ENCODE assay signal across 7 mouse cellular contexts in the genomic region with DNA sequence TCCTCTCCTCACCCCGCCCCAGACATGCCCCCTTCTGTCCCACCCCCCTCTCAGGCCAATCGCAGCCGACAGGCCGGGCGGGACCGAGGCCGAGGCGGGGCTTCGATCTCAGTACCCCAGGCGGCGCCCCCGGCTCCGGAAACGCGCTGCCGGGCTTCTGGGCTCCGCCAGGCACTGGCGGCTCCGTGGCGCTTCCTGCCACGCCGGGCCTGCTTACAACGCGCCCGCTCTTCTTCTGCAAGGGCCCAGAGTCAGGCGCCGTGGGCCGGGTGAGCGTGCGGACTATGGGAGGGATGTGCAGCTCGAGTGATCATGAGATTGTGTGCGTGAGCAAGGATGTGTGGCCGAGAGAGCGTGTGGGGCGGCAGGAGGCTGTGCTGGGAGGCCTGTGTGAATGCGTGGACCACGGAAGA. TPM values are rescaled to one million over a fixed set of nuclear protein-coding genes. Genes with fewer than 3 reads are reported as not detected.
DNase-seq lines count a peak whose midpoint lies in the region; ATAC-seq lines count a peak whose summit lies in the region.

A gene (plus strand): TSS at position 139 of the 413 bp plus-strand sequence.

- H3K4me1 ChIP-seq in embryonic facial prominence, embryonic 10.5 days = peaks cover 5% of the 10 kb centered on the region; the same call in 1 of the 2 replicates
- H3K4me1 ChIP-seq in limb, embryonic 12.5 days (replicated peaks) = peaks cover 7% of the 10 kb centered on the region; the same call in 1 of the 2 replicates
- H3K4me1 ChIP-seq in midbrain, embryonic 14.5 days (ENCODE audit: control insufficient read depth, insufficient read depth, low read length) = no peaks in the 10 kb centered on the region

- ATAC-seq in limb, embryonic 12.5 days (ENCODE audit: insufficient number of reproducible peaks, insufficient read depth, low FRiP score, low TSS enrichment, low read depth) = peak; percentile 95
- ATAC-seq in midbrain, embryonic 14.5 days (ENCODE audit: low FRiP score, low TSS enrichment) = peak; percentile 89

- no peaks in the 10 kb centered on the region for H3K9me3 ChIP-seq in embryonic facial prominence, embryonic 10.5 days
- H3K9me3 ChIP-seq in limb, embryonic 12.5 days = no peaks in the 10 kb centered on the region
- no peaks in the 10 kb centered on the region for H3K9me3 ChIP-seq in midbrain, embryonic 14.5 days (ENCODE audit: control insufficient read depth, low read length)

- H3K4me3 ChIP-seq in embryonic facial prominence, embryonic 10.5 days = peak within 1 kb of the TSS; percentile 71
- peak within 1 kb of the TSS; percentile 59 for H3K4me3 ChIP-seq in limb, embryonic 12.5 days (replicated peaks)
- H3K4me3 ChIP-seq in midbrain, embryonic 14.5 days (replicated peaks; ENCODE audit: low read depth, low read length) = peak within 1 kb of the TSS; percentile 50

- WGBS in embryonic facial prominence, embryonic 10.5 days = 14% methylated on average over 37 of the region's 37 CpGs
- WGBS in limb, embryonic 12.5 days = 16% methylated on average over 35 of the region's 37 CpGs
- WGBS in midbrain, embryonic 14.5 days = 21% methylated on average over 37 of the region's 37 CpGs

- DNase-seq in adrenal gland, adult 8-10 months = peak; percentile 70
- DNase-seq in embryonic facial prominence, embryonic 10.5 days (ENCODE audit: low spot score) = peak; percentile 88
- peak; percentile 75 to 89 for DNase-seq in heart, adult 18-20 months
- DNase-seq in kidney, adult 18-20 months = peak; percentile 74
- peak; percentile 85 for DNase-seq in midbrain, embryonic 14.5 days
- peak; percentile 40 to 51 for DNase-seq in spleen, postnatal 14 days (ENCODE audit: low spot score in 2 of 2)

- peak within 1 kb of the TSS; percentile 67 for H3K9ac ChIP-seq in limb, embryonic 12.5 days (replicated peaks)
- peak within 1 kb of the TSS; percentile 70 for H3K9ac ChIP-seq in midbrain, embryonic 14.5 days (replicated peaks; ENCODE audit: low read length)

- H3K27ac ChIP-seq in embryonic facial prominence, embryonic 10.5 days (replicated peaks) = peak within 1 kb of the TSS; percentile 90
- H3K27ac ChIP-seq in limb, embryonic 12.5 days = peak within 1 kb of the TSS; percentile 76
- H3K27ac ChIP-seq in midbrain, embryonic 14.5 days (replicated peaks; ENCODE audit: low read depth, low read length) = peak within 1 kb of the TSS; percentile 70

- peak within 1 kb of the TSS; percentile 62 for H3K4me2 ChIP-seq in limb, embryonic 12.5 days
- peak within 1 kb of the TSS; percentile 60 for H3K4me2 ChIP-seq in midbrain, embryonic 14.5 days (ENCODE audit: low read length)

- H3K36me3 ChIP-seq in embryonic facial prominence, embryonic 10.5 days (replicated peaks) = peaks cover 6% of the 10 kb centered on the region
- H3K36me3 ChIP-seq in limb, embryonic 12.5 days = 0 out of 2 replicates have a peak, but pooled peaks cover 6% of the 10 kb centered on the region
- no peaks in the 10 kb centered on the region for H3K36me3 ChIP-seq in midbrain, embryonic 14.5 days (ENCODE audit: control insufficient read depth, insufficient read depth, low read length)

- peaks cover 38% of the 10 kb centered on the region for H3K27me3 ChIP-seq in embryonic facial prominence, embryonic 10.5 days (replicated peaks; ENCODE audit: low read depth, poor library complexity, severe bottlenecking)
- peaks cover 21% of the 10 kb centered on the region for H3K27me3 ChIP-seq in limb, embryonic 12.5 days
- no peaks in the 10 kb centered on the region for H3K27me3 ChIP-seq in midbrain, embryonic 14.5 days (ENCODE audit: control insufficient read depth, insufficient read depth, low read length)

RNA-seq across cellular contexts. Expression of the gene that starts here (rescaled TPM):
- 10 to 100 TPM; 21.8 to 25.4 (median 22.7) TPM for total RNA-seq in adrenal gland, adult 8-10 months (2022)
- polyA plus RNA-seq in embryonic facial prominence, embryonic 10.5 days (2016; fragmentation: Nextera tagmentation; extraction: Ambion mirVana) = 19.1 and 20.8 TPM in 2 replicates
- total RNA-seq in heart, adult 18-20 months (2021) = 1 to 10 TPM; 5.6 to 6.6 TPM
- 23.1 and 26.1 TPM in 2 replicates for polyA plus RNA-seq in limb, embryonic 12.5 days (2016; fragmentation: Nextera tagmentation; extraction: Ambion mirVana)
- 12.3 and 13.5 TPM in 2 replicates for polyA plus RNA-seq in midbrain, embryonic 14.5 days (2014; fragmentation: Nextera tagmentation; extraction: Ambion mirVana)

Comparison
In these comparisons a context has a peak if more than half of its experiments do, and no peak if none do; other contexts are left out.
1. Peak in every context shown above with its lines: DNase-seq, ATAC-seq, H3K4me3 ChIP-seq and H3K27ac ChIP-seq.